In the genomic region with DNA sequence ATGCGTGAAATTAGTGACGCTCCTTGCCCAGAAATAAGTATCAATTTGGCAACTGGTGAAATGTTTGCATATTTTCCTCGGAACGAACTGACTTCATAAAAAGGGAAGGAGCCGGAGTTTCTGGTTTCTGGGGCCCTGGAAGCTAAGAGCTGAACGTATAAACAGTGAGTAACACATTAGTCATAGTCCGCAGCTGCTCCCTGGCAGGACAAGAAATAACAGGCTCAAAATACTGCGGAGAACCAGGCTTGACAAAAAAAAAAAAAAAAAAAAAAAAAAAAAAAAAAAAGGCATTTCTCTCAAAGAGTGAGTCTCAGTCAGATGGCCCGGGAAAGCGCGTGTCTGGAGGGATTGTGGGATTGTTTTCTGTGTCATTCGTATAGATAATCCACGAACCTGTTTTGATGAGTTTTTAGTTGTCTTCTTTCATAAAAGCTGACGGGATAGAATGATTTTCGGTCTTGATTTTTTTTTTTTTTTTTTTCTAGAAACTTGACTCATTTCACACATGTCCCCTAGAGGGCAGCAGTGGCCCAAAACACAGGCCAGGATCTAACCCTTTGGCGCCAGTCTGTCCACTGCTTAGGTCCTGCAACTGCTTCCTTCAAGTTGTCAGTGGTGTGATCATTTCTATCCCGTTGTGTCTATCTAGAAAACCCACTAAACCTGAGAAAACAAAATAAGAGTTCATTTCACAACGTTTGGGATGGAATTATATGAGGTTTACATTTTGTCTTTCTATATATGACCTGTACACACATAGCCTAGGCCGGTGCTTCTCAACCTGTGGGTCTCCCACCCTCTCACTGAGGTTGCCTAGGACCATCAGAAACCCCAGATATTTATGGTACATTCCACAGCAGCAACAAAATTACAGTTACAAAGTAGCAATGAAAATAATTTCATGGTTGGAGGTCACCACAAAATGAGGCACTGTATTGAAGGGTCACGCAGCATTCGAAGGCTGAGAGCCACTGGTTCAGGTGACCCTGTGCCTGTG, we compare ENCODE assay signal across 8 mouse cellular contexts. TPM values are rescaled to one million over a fixed set of nuclear protein-coding genes. Genes with fewer than 3 reads are reported as not detected.
DNase-seq lines count a peak whose midpoint lies in the region; ATAC-seq and TF ChIP-seq lines count a peak whose summit lies in the region.

No protein-coding gene starts in this region.

- H3K4me2 ChIP-seq in lung, embryonic 14.5 days: peak overlapping the region; percentile 50

- ATAC-seq in lung, embryonic 14.5 days (ENCODE audit: insufficient read depth): peak; percentile 88

- no peaks in the 10 kb centered on the region for H3K36me3 ChIP-seq in lung, embryonic 14.5 days (ENCODE audit: insufficient read depth)

- TF ChIP-seq POLR2A in olfactory bulb, adult 2 months (IDR thresholded peaks at IDR 0.05; ENCODE audit: insufficient read depth, low read depth, low read length): no peak

- peak overlapping the region; percentile 86 for H3K27ac ChIP-seq in lung, embryonic 14.5 days (ENCODE audit: low read depth)
- no peak overlapping the region for H3K27ac ChIP-seq in olfactory bulb, adult 2 months (ENCODE audit: insufficient read depth, low read depth, low read length)

- peak; percentile 60 for DNase-seq in ES-CJ7 (ENCODE audit: low read depth, low spot score)
- DNase-seq in cerebellum, adult 11-12 months: peak; percentile 19
- peak; percentile 84 for DNase-seq in forelimb bud, embryonic 11.5 days (ENCODE audit: low read depth, low spot score)
- peak; percentile 82 for DNase-seq in heart, postnatal 4 days
- DNase-seq in layer of hippocampus, adult 8-10 months (ENCODE audit: low spot score in 2 of 2): peak; percentile 56 to 60
- peak; percentile 91 for DNase-seq in lung, embryonic 14.5 days
- DNase-seq in thymus, postnatal 36 days: peak; percentile 21 to 28

- H3K9me3 ChIP-seq in lung, embryonic 14.5 days (ENCODE audit: low read depth, low read length): no peaks in the 10 kb centered on the region

- H3K9ac ChIP-seq in lung, embryonic 14.5 days: no peak overlapping the region

- 14% methylated on average over 21 of the region's 21 CpGs for WGBS in lung, embryonic 14.5 days
- 15% methylated on average over 21 of the region's 21 CpGs for WGBS in olfactory bulb, adult 2 months

- H3K4me3 ChIP-seq in lung, embryonic 14.5 days (ENCODE audit: low read depth, low read length): peak overlapping the region; percentile 20
- H3K4me3 ChIP-seq in olfactory bulb, adult 2 months (ENCODE audit: insufficient read depth, low read depth, low read length): no peak overlapping the region

- no peaks in the 10 kb centered on the region for H3K27me3 ChIP-seq in lung, embryonic 14.5 days (ENCODE audit: insufficient read depth, low read length)

- peak; percentile 75 for TF ChIP-seq CTCF in lung, embryonic 14.5 days (IDR thresholded peaks at IDR 0.05; ENCODE audit: low read depth)
- 0 out of 2 replicates have a peak, but pooled peaks have one; percentile 13 for TF ChIP-seq CTCF in olfactory bulb, adult 2 months (IDR thresholded peaks at IDR 0.05; ENCODE audit: insufficient read depth, low read depth, low read length)

- H3K4me1 ChIP-seq in lung, embryonic 14.5 days (ENCODE audit: insufficient read depth): 0 out of 2 replicates have a peak, but pooled peaks cover 5% of the 10 kb centered on the region
- peaks cover 8% of the 10 kb centered on the region; the same call in 1 of the 2 replicates for H3K4me1 ChIP-seq in olfactory bulb, adult 2 months (ENCODE audit: control insufficient read depth, insufficient read depth, low read length)

RNA-seq across cellular contexts. Expression of a gene that starts 26.7 kb away (rescaled TPM):
- total RNA-seq in heart, postnatal 4 days (2021): 1 to 10 TPM; 6.0 to 6.6 TPM
- total RNA-seq in layer of hippocampus, adult 8-10 months (2022): 1 to 10 TPM; 2.0 to 2.9 (median 2.2) TPM
- polyA plus RNA-seq in lung, embryonic 14.5 days (2014; fragmentation: Nextera tagmentation; extraction: Ambion mirVana): 1.8 and 1.9 TPM in 2 replicates
- polyA plus RNA-seq in olfactory bulb, adult 2 months (2012; ENCODE audit: insufficient read depth, insufficient read length, low replicate concordance, missing spikeins): not detected in 2 replicates

RNA-seq across cellular contexts. Expression of a gene that starts 35.0 kb away (rescaled TPM):
- 10 to 100 TPM; 46.7 to 59.7 TPM for total RNA-seq in heart, postnatal 4 days (2021)
- 1 to 10 TPM; 5.2 to 5.8 (median 5.4) TPM for total RNA-seq in layer of hippocampus, adult 8-10 months (2022)
- 19.4 and 20.1 TPM in 2 replicates for polyA plus RNA-seq in lung, embryonic 14.5 days (2014; fragmentation: Nextera tagmentation; extraction: Ambion mirVana)
- not detected in 2 replicates for polyA plus RNA-seq in olfactory bulb, adult 2 months (2012; ENCODE audit: insufficient read depth, insufficient read length, low replicate concordance, missing spikeins)

Comparison
In these comparisons a context has a peak if more than half of its experiments do, and no peak if none do; other contexts are left out.
1. DNase-seq: peak in every context shown above with its lines; median percentile 91 in lung, embryonic 14.5 days; 84 in forelimb bud, embryonic 11.5 days; 82 in heart, postnatal 4 days; 60 in ES-CJ7; 58 in layer of hippocampus, adult 8-10 months; 24 in thymus, postnatal 36 days; 19 in cerebellum, adult 11-12 months.
2. RNA of a gene that starts 35.0 kb away (total RNA-seq): 46.7 to 59.7 TPM in heart, postnatal 4 days; 5.2 to 5.8 TPM in layer of hippocampus, adult 8-10 months; every median in the first group is over 4 times any median in the second.